Mouse (Mus musculus): ENCODE measurements at regions not wholly inside any gene's neighbourhood (a gene's known extent, or its start where the extent isn't known, plus 50 kb on each side); places are given as distances from the start of the nearest gene placed in this dataset.

- H3K36me3 ChIP-seq = no peaks in the 10 kb centered on the region
- H3K27ac ChIP-seq (replicated peaks) = no peak overlapping the region
- no peaks in the 10 kb centered on the region for H3K27me3 ChIP-seq
- 78% methylated on average over 1 of the region's 1 CpGs for whole genome bisulfite sequencing
- no peak overlapping the region for H3K4me2 ChIP-seq (replicated peaks)
- peaks cover 8% of the 10 kb centered on the region; the same call in 1 of the 2 replicates for H3K4me1 ChIP-seq
- no peak overlapping the region for H3K9ac ChIP-seq
- ATAC-seq (ENCODE audit: insufficient number of reproducible peaks, low FRiP score, low TSS enrichment, low read depth) = no peak
- H3K9me3 ChIP-seq (replicated peaks) = no peaks in the 10 kb centered on the region
- no peak overlapping the region for H3K4me3 ChIP-seq (replicated peaks)
These were observed 194.4 kb upstream of the Kit start for GRCm38 (mm10) chr5:75380340-75380739.

GRCm38 (mm10) chr5:75382138-75382537 is 192.6 kb upstream of the Kit start:
- H3K9me3 ChIP-seq (replicated peaks) = no peaks in the 10 kb centered on the region
- H3K27me3 ChIP-seq = no peaks in the 10 kb centered on the region
- ATAC-seq (ENCODE audit: insufficient number of reproducible peaks, low FRiP score, low TSS enrichment, low read depth) = no peak
- H3K27ac ChIP-seq (replicated peaks) = no peak overlapping the region
- peaks cover 8% of the 10 kb centered on the region; the same call in 1 of the 2 replicates for H3K4me1 ChIP-seq
- no peaks in the 10 kb centered on the region for H3K36me3 ChIP-seq
- no peak overlapping the region for H3K9ac ChIP-seq
- H3K4me2 ChIP-seq (replicated peaks) = no peak overlapping the region
- WGBS = 80% methylated on average over 3 of the region's 3 CpGs
- H3K4me3 ChIP-seq (replicated peaks) = no peak overlapping the region

- H3K36me3 ChIP-seq = no peaks in the 10 kb centered on the region
- ATAC-seq (ENCODE audit: insufficient number of reproducible peaks, low FRiP score, low TSS enrichment, low read depth) = no peak; the same call in 1 of the 2 replicates
- H3K27me3 ChIP-seq = peaks cover 7% of the 10 kb centered on the region; the same call in 1 of the 2 replicates
- no peak overlapping the region for H3K9ac ChIP-seq
- no peak overlapping the region for H3K4me2 ChIP-seq (replicated peaks)
- no peak overlapping the region for H3K4me3 ChIP-seq (replicated peaks)
- no peak overlapping the region for H3K27ac ChIP-seq (replicated peaks)
- no peaks in the 10 kb centered on the region for H3K9me3 ChIP-seq (replicated peaks)
- peaks cover 4% of the 10 kb centered on the region; the same call in 1 of the 2 replicates for H3K4me1 ChIP-seq
- 46% methylated on average over 13 of the region's 13 CpGs for WGBS
These were observed 186.7 kb upstream of the Kit start for GRCm38 (mm10) chr5:75387886-75388454.

GRCm38 (mm10) chr5:75388699-75389260 is 185.9 kb upstream of the Kit start:
- Histone ChIP-seq H3K27me3 (peaks cover 7% of the 10 kb centered on the region; the same call in 1 of the 2 replicates), H3K9me3 (replicated peaks) (no peaks in the 10 kb centered on the region), H3K4me3 (replicated peaks) (no peak overlapping the region), H3K27ac (replicated peaks) (no peak overlapping the region), H3K36me3 (no peaks in the 10 kb centered on the region), H3K4me2 (replicated peaks) (no peak overlapping the region), H3K4me1 (peaks cover 4% of the 10 kb centered on the region; the same call in 1 of the 2 replicates), H3K9ac (no peak overlapping the region)
- ATAC-seq (ENCODE audit: insufficient number of reproducible peaks, low FRiP score, low TSS enrichment, low read depth) = no peak
- WGBS = 75% methylated on average over 7 of the region's 7 CpGs

- no peak overlapping the region for H3K4me2 ChIP-seq (replicated peaks)
- no peaks in the 10 kb centered on the region for H3K9me3 ChIP-seq (replicated peaks)
- H3K27me3 ChIP-seq = peaks cover 7% of the 10 kb centered on the region; the same call in 1 of the 2 replicates
- no peak overlapping the region for H3K9ac ChIP-seq
- 54% methylated on average over 7 of the region's 7 CpGs for WGBS
- H3K4me1 ChIP-seq = peaks cover 4% of the 10 kb centered on the region; the same call in 1 of the 2 replicates
- no peaks in the 10 kb centered on the region for H3K36me3 ChIP-seq
- no peak overlapping the region for H3K27ac ChIP-seq (replicated peaks)
- no peak for ATAC-seq (ENCODE audit: insufficient number of reproducible peaks, low FRiP score, low TSS enrichment, low read depth)
- no peak overlapping the region for H3K4me3 ChIP-seq (replicated peaks)
These were observed 185.2 kb upstream of the Kit start for GRCm38 (mm10) chr5:75389433-75389971.

GRCm38 (mm10) chr5:75398820-75399219 is 175.9 kb upstream of the Kit start:
- H3K4me3 ChIP-seq (replicated peaks) = no peak overlapping the region
- ATAC-seq (ENCODE audit: insufficient number of reproducible peaks, low FRiP score, low TSS enrichment, low read depth) = no peak
- WGBS = 66% methylated on average over 5 of the region's 5 CpGs

GRCm38 (mm10) chr5:75401734-75402133 is 173.0 kb upstream of the Kit start:
- Histone ChIP-seq H3K4me2 (replicated peaks) (no peak overlapping the region), H3K9ac (no peak overlapping the region), H3K9me3 (replicated peaks) (no peaks in the 10 kb centered on the region), H3K4me1 (peaks cover 36% of the 10 kb centered on the region), H3K4me3 (replicated peaks) (no peak overlapping the region), H3K27ac (replicated peaks) (no peak overlapping the region), H3K27me3 (no peaks in the 10 kb centered on the region), H3K36me3 (no peaks in the 10 kb centered on the region)
- 25% methylated on average over 3 of the region's 3 CpGs for WGBS
- no peak for ATAC-seq (ENCODE audit: insufficient number of reproducible peaks, low FRiP score, low TSS enrichment, low read depth)

More at GRCm38 (mm10) chr5:75398820-75399219, 175.9 kb upstream of the Kit start:
- Histone ChIP-seq H3K36me3 (no peaks in the 10 kb centered on the region), H3K9me3 (replicated peaks) (no peaks in the 10 kb centered on the region), H3K27me3 (no peaks in the 10 kb centered on the region), H3K4me1 (peaks cover 18% of the 10 kb centered on the region), H3K9ac (no peak overlapping the region), H3K4me2 (replicated peaks) (no peak overlapping the region), H3K27ac (replicated peaks) (no peak overlapping the region)

GRCm38 (mm10) chr5:75402631-75403030 is 172.1 kb upstream of the Kit start:
- H3K9me3 ChIP-seq (replicated peaks) = no peaks in the 10 kb centered on the region
- H3K4me1 ChIP-seq = peaks cover 36% of the 10 kb centered on the region
- H3K4me2 ChIP-seq (replicated peaks) = no peak overlapping the region
- 17% methylated on average over 3 of the region's 3 CpGs for WGBS
- H3K9ac ChIP-seq = no peak overlapping the region
- H3K27ac ChIP-seq (replicated peaks) = no peak overlapping the region
- H3K4me3 ChIP-seq (replicated peaks) = no peak overlapping the region
- no peak for ATAC-seq (ENCODE audit: insufficient number of reproducible peaks, low FRiP score, low TSS enrichment, low read depth)
- no peaks in the 10 kb centered on the region for H3K27me3 ChIP-seq
- no peaks in the 10 kb centered on the region for H3K36me3 ChIP-seq

GRCm38 (mm10) chr5:75403531-75403930 is 171.2 kb upstream of the Kit start:
- Histone ChIP-seq H3K27me3 (no peaks in the 10 kb centered on the region), H3K27ac (replicated peaks) (no peak overlapping the region), H3K9me3 (replicated peaks) (no peaks in the 10 kb centered on the region), H3K9ac (no peak overlapping the region), H3K4me3 (replicated peaks) (no peak overlapping the region), H3K4me2 (replicated peaks) (no peak overlapping the region), H3K4me1 (peaks cover 36% of the 10 kb centered on the region), H3K36me3 (no peaks in the 10 kb centered on the region)
- no peak for ATAC-seq (ENCODE audit: insufficient number of reproducible peaks, low FRiP score, low TSS enrichment, low read depth)
- 81% methylated on average over 5 of the region's 5 CpGs for WGBS

GRCm38 (mm10) chr5:75404601-75405285 is 170.0 kb upstream of the Kit start:
- Histone ChIP-seq H3K4me1 (peaks cover 36% of the 10 kb centered on the region), H3K27me3 (no peaks in the 10 kb centered on the region), H3K9me3 (replicated peaks) (no peaks in the 10 kb centered on the region), H3K4me3 (replicated peaks) (no peak overlapping the region), H3K9ac (no peak overlapping the region), H3K4me2 (replicated peaks) (no peak overlapping the region), H3K36me3 (no peaks in the 10 kb centered on the region), H3K27ac (replicated peaks) (peak overlapping the region; percentile 48; the same call in 1 of the 2 replicates)
- 26% methylated on average over 9 of the region's 9 CpGs for WGBS
- no peak for ATAC-seq (ENCODE audit: insufficient number of reproducible peaks, low FRiP score, low TSS enrichment, low read depth)

- H3K27me3 ChIP-seq = no peaks in the 10 kb centered on the region
- H3K4me3 ChIP-seq (replicated peaks) = no peak overlapping the region
- H3K4me2 ChIP-seq (replicated peaks) = no peak overlapping the region
- H3K27ac ChIP-seq (replicated peaks) = no peak overlapping the region
- H3K9ac ChIP-seq = no peak overlapping the region
- no peaks in the 10 kb centered on the region for H3K36me3 ChIP-seq
- WGBS = 23% methylated on average over 7 of the region's 7 CpGs
- ATAC-seq (ENCODE audit: insufficient number of reproducible peaks, low FRiP score, low TSS enrichment, low read depth) = no peak
- no peaks in the 10 kb centered on the region for H3K9me3 ChIP-seq (replicated peaks)
- H3K4me1 ChIP-seq = peaks cover 36% of the 10 kb centered on the region
These were observed 169.2 kb upstream of the Kit start for GRCm38 (mm10) chr5:75405496-75405895.

All from embryonic facial prominence, embryonic 15.5 days (tissue).